Mouse (Mus musculus) CH12.LX (cell line): ENCODE results near the gene Med11.

Experiments
- CHD1 ChIP-seq: IDR thresholded peaks from 2 replicates; pipeline ENCODE4 v1.6.1; 2012; ENCODE audit warnings: low read depth, low read length, improper control_type of control experiment, inconsistent platforms
- CHD2 ChIP-seq: IDR thresholded peaks from 2 replicates; pipeline ENCODE4 v1.6.1; 2011; ENCODE audit warnings: low read length, improper control_type of control experiment
- CTCF ChIP-seq, 2 experiments: IDR thresholded peaks in 1 of 2; conservative IDR thresholded peaks in 1 of 2; 2 replicates each; pipeline ENCODE4 v1.5.1; 2011 to 2012; ENCODE audit warnings: low read depth in 2 of 2, low read length in 2 of 2, improper control_type of control experiment in 1 of 2, inconsistent platforms in 1 of 2, mild to moderate bottlenecking in 1 of 2, moderate library complexity in 1 of 2
- EP300 ChIP-seq: IDR thresholded peaks from 2 replicates; pipeline ENCODE4 v1.6.1; 2011; ENCODE audit warnings: low read length, improper control_type of control experiment
- GABPA ChIP-seq: IDR thresholded peaks from 2 replicates; pipeline ENCODE4 v1.6.1; 2012; ENCODE audit warnings: low read depth, low read length, improper control_type of control experiment, inconsistent platforms; ENCODE audit not compliant: insufficient replicate concordance
- KAT2A ChIP-seq: IDR thresholded peaks from 2 replicates; pipeline ENCODE4 v1.6.1; 2012; ENCODE audit warnings: low read length, improper control_type of control experiment, inconsistent platforms; ENCODE audit not compliant: insufficient replicate concordance
- MAX ChIP-seq: IDR thresholded peaks from 2 replicates; pipeline ENCODE4 v1.6.1; 2011; ENCODE audit warnings: low read length, improper control_type of control experiment
- MXI1 ChIP-seq: IDR thresholded peaks from 2 replicates; pipeline ENCODE4 v1.6.1; 2011; ENCODE audit warnings: mild to moderate bottlenecking, low read depth, low read length, improper control_type of control experiment
- POLR2A ChIP-seq: IDR thresholded peaks from 2 replicates; pipeline ENCODE4 v1.6.1; 2011; ENCODE audit warnings: low read depth, mild to moderate bottlenecking, improper control_type of control experiment, low read length
- RAD21 ChIP-seq: IDR thresholded peaks from 2 replicates; pipeline ENCODE4 v1.6.1; 2011; ENCODE audit warnings: low read depth, mild to moderate bottlenecking, low read length, improper control_type of control experiment, moderate library complexity

DNA sequence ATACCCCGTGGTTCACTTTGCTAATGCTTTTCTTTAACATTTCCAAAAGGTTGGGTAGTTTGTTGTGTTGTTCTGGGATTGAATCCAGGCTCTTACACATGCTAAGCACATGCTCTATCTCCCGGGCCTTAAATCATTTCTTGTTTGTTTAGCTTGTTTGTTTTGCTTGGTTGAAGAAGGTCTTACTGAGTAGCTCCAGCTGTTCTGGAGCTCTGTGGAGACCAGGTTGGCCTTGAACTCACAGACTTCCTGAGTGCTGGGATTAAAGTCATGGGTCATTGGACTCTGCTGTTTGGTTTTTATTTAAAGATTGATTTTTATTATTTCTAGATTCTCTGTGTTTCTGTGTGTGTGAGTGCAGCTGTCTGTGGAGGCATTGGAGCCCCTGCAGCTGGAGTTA lies 33.8 kb downstream of the Med11 start:
- no peak for TF ChIP-seq CHD1
- no peak for TF ChIP-seq EP300
- TF ChIP-seq CTCF (conservative IDR thresholded peaks at IDR 0.05 in 1 of 2, IDR thresholded peaks at IDR 0.05 in 1 of 2; ENCODE audit: low read depth in 2 of 2, low read length in 2 of 2) = no peak
- no peak for TF ChIP-seq CHD2
- no peak for TF ChIP-seq POLR2A
- no peak for TF ChIP-seq MXI1
- TF ChIP-seq MAX = no peak
- TF ChIP-seq KAT2A = no peak
- TF ChIP-seq GABPA = no peak
- TF ChIP-seq RAD21 = no peak
